Mouse (Mus musculus): ENCODE data around the gene Cadm1. TPM values are rescaled to one million over a fixed set of nuclear protein-coding genes. Genes with fewer than 3 reads are reported as not detected.

Gene Cadm1
- polyA plus RNA-seq, 1 experiment, result 103 TPM

DNA sequence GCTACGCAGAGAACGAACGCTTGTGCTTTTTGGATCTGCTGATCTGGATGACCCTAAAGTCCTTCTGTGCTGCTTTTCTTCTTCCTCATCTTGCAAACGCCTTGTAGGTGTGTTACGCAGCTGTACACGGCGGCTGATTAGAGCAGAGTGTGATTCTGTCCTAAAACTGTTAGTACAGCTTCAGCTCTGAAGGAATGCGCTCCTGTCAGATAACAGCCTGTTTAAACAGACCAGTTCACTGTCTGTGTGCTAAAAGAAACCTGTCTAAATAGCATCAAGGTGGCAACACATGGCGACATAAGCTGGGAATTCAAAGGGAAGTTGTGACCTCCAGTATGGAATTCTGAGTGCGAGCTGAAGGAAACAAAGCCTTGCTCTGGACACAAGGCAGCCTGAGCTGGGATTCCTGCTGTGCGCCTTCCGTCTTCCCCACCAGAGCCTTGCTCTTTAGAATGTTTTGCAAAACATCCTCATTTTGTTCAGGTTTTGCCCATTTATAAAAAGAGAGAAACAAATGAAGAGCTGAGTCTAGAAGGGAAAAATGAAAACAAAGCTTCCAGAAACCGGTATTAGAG is 273.6 kb downstream of the Cadm1 start:
- TF ChIP-seq POLR2A (IDR thresholded peaks at IDR 0.05; ENCODE audit: borderline replicate concordance, extremely low read depth, insufficient read depth, insufficient read length, poor library complexity, severe bottlenecking), result no peak
- no peak for TF ChIP-seq CTCF (IDR thresholded peaks at IDR 0.05; ENCODE audit: borderline replicate concordance, extremely low read depth, insufficient read depth, insufficient read length)
- peak; percentile 45 for DNase-seq (ENCODE audit: low read depth)

DNA sequence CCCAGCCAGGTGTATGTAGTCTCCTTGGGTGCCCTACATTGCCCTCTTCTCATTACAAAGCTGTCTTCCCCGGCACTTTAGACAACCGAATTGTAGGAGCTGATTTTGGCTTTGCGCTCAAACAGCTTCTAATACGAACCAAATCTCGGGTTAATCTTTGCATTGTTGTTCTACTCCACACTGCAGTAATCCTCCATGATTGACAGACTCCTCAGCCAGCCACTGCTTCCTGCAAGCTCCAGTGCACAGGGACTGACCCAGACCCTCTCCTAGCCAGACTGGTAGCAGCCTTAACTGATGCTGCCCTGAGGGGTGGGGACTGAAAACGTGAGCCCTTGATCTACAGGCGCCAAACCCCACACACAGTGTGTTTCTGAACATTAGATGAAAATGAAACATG is 275.7 kb downstream of the Cadm1 start:
- peak; percentile 65 for DNase-seq (ENCODE audit: low read depth)
- TF ChIP-seq POLR2A (IDR thresholded peaks at IDR 0.05; ENCODE audit: borderline replicate concordance, extremely low read depth, insufficient read depth, insufficient read length, poor library complexity, severe bottlenecking) (no peak), CTCF (IDR thresholded peaks at IDR 0.05; ENCODE audit: borderline replicate concordance, extremely low read depth, insufficient read depth, insufficient read length) (no peak)

DNA sequence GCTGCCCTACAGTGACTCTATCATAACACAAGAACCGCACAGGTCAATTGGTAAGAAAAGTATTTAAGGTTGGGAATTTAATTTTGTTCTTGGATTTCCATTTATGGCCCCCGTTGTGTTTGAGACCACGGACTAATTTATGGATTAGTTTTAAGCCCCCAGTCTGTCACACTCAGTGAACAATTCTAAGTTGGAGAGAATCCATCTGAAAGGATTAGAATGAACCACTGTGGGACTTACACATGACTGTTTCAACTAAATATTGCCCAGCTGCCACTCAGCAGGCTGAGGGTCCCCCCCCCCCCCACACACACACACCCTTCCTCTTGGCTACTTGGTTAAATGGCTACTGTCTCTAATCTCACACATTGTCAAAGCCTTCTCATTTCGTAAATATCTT is 295.7 kb downstream of the Cadm1 start:
- TF ChIP-seq CTCF (IDR thresholded peaks at IDR 0.05; ENCODE audit: borderline replicate concordance, extremely low read depth, insufficient read depth, insufficient read length), result no peak
- peak; percentile 74 for DNase-seq (ENCODE audit: low read depth)

GRCm38 (mm10) chr9:47828762-47829161 is 298.8 kb downstream of the Cadm1 start:
- TF ChIP-seq POLR2A (IDR thresholded peaks at IDR 0.05; ENCODE audit: borderline replicate concordance, extremely low read depth, insufficient read depth, insufficient read length, poor library complexity, severe bottlenecking) (no peak), CTCF (IDR thresholded peaks at IDR 0.05; ENCODE audit: borderline replicate concordance, extremely low read depth, insufficient read depth, insufficient read length) (no peak)
- DNase-seq (ENCODE audit: low read depth), result peak; percentile 77

GRCm38 (mm10) chr9:47829204-47829603 is 299.2 kb downstream of the Cadm1 start:
- TF ChIP-seq POLR2A (IDR thresholded peaks at IDR 0.05; ENCODE audit: borderline replicate concordance, extremely low read depth, insufficient read depth, insufficient read length, poor library complexity, severe bottlenecking), result no peak
- TF ChIP-seq CTCF (IDR thresholded peaks at IDR 0.05; ENCODE audit: borderline replicate concordance, extremely low read depth, insufficient read depth, insufficient read length), result no peak
- DNase-seq (ENCODE audit: low read depth), result peak; percentile 44

- DNase-seq (ENCODE audit: low read depth), result peak; percentile 52
- TF ChIP-seq POLR2A (IDR thresholded peaks at IDR 0.05; ENCODE audit: borderline replicate concordance, extremely low read depth, insufficient read depth, insufficient read length, poor library complexity, severe bottlenecking) (no peak), CTCF (IDR thresholded peaks at IDR 0.05; ENCODE audit: borderline replicate concordance, extremely low read depth, insufficient read depth, insufficient read length) (no peak)
Observed at GRCm38 (mm10) chr9:47829846-47830245, 299.9 kb downstream of the Cadm1 start.

- DNase-seq (ENCODE audit: low read depth), result no peak
- no peak for TF ChIP-seq CTCF (IDR thresholded peaks at IDR 0.05; ENCODE audit: borderline replicate concordance, extremely low read depth, insufficient read depth, insufficient read length)
- TF ChIP-seq POLR2A (IDR thresholded peaks at IDR 0.05; ENCODE audit: borderline replicate concordance, extremely low read depth, insufficient read depth, insufficient read length, poor library complexity, severe bottlenecking), result no peak
Observed at GRCm38 (mm10) chr9:47831412-47831811, 301.4 kb downstream of the Cadm1 start.

DNA sequence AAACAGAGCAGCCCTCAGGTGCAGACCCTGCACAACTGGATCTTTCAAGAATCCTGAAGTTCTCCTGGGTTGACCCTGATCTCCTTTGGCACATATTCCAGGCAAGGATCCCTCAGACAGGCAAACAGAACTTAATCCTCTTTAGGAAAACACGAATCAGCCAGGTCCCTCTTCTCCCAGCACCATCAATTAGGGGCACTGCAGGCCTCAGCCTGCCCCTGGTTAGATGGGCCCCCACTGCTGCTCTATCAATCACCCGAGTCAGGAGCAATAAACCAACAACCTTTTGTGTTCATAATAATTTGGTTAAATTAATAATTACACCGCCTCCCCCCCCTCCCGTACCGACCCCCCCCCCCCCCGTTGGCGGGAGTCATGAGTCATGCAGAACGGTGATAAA is 308.2 kb downstream of the Cadm1 start:
- no peak for DNase-seq (ENCODE audit: low read depth)
- no peak for TF ChIP-seq CTCF (IDR thresholded peaks at IDR 0.05; ENCODE audit: borderline replicate concordance, extremely low read depth, insufficient read depth, insufficient read length)

- peak; percentile 85 for DNase-seq (ENCODE audit: low read depth)
Observed at GRCm38 (mm10) chr9:47838890-47839691, 309.1 kb downstream of the Cadm1 start.

GRCm38 (mm10) chr9:47839692-47840025 is 309.7 kb downstream of the Cadm1 start:
- DNase-seq (ENCODE audit: low read depth), result no peak
- TF ChIP-seq CTCF (IDR thresholded peaks at IDR 0.05; ENCODE audit: borderline replicate concordance, extremely low read depth, insufficient read depth, insufficient read length) (no peak), POLR2A (IDR thresholded peaks at IDR 0.05; ENCODE audit: borderline replicate concordance, extremely low read depth, insufficient read depth, insufficient read length, poor library complexity, severe bottlenecking) (no peak)

More at GRCm38 (mm10) chr9:47838890-47839691, 309.1 kb downstream of the Cadm1 start:
- TF ChIP-seq POLR2A (IDR thresholded peaks at IDR 0.05; ENCODE audit: borderline replicate concordance, extremely low read depth, insufficient read depth, insufficient read length, poor library complexity, severe bottlenecking), result no peak
- no peak for TF ChIP-seq CTCF (IDR thresholded peaks at IDR 0.05; ENCODE audit: borderline replicate concordance, extremely low read depth, insufficient read depth, insufficient read length)

- TF ChIP-seq CTCF (IDR thresholded peaks at IDR 0.05; ENCODE audit: borderline replicate concordance, extremely low read depth, insufficient read depth, insufficient read length), result no peak
- TF ChIP-seq POLR2A (IDR thresholded peaks at IDR 0.05; ENCODE audit: borderline replicate concordance, extremely low read depth, insufficient read depth, insufficient read length, poor library complexity, severe bottlenecking), result no peak
- DNase-seq (ENCODE audit: low read depth), result peak; percentile 39
Observed at GRCm38 (mm10) chr9:47843328-47843727, 313.4 kb downstream of the Cadm1 start.

DNA sequence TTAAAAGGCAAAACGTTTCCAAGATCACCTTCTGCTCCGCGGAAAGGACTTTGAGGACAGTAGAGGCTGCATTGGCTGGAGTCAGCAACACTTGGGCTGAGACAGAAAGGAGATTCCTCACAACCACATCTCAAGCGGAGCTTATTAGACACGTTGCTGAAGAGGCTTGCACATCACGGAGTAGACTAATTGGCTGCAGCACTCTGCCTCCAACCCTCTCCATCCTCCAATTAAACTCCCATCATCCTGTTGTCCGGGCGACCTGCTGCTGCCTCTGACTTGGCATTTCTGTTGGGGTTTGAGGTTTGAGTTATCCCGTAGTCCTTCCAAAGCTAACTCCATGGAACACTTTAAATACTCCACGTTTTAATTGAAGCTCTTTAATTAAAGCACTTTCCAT is 316.3 kb downstream of the Cadm1 start:
- TF ChIP-seq CTCF (IDR thresholded peaks at IDR 0.05; ENCODE audit: borderline replicate concordance, extremely low read depth, insufficient read depth, insufficient read length) (no peak), POLR2A (IDR thresholded peaks at IDR 0.05; ENCODE audit: borderline replicate concordance, extremely low read depth, insufficient read depth, insufficient read length, poor library complexity, severe bottlenecking) (no peak)
- peak; percentile 81 for DNase-seq (ENCODE audit: low read depth)

Measured in brain, embryonic 14.5 days (tissue).